Mouse (Mus musculus) neural tube, embryonic 15.5 days (tissue): Measurements from ENCODE around the gene Il31. TPM values are rescaled to one million over a fixed set of nuclear protein-coding genes. Genes with fewer than 3 reads are reported as not detected.

Experiments
- ATAC-seq: fragments of 200-750 bp; cut with Nextera tagmentation; 2 replicates; pipeline ENCODE4 v1.8.0; 2017; ENCODE audit warnings: mild to moderate bottlenecking, moderate TSS enrichment, moderate library complexity; ENCODE audit not compliant: low FRiP score
- H3K27ac ChIP-seq: fragments of 300-500 bp; sonication (generic); replicated peaks from 2 replicates; pipeline ENCODE4 v1.5.1; 2015; ENCODE audit warnings: mild to moderate bottlenecking, inconsistent platforms
- H3K27me3 ChIP-seq: fragments of 300-500 bp; sonication (generic); replicated peaks from 2 replicates; pipeline ENCODE4 v1.6.1; 2015; ENCODE audit warnings: inconsistent platforms
- H3K36me3 ChIP-seq: fragments of 300-500 bp; sonication (generic); 2 replicates; pipeline ENCODE4 v1.6.1; 2015; ENCODE audit warnings: inconsistent platforms
- H3K4me1 ChIP-seq: fragments of 300-500 bp; sonication (generic); 2 replicates; pipeline ENCODE4 v1.6.1; 2015; ENCODE audit warnings: inconsistent platforms
- H3K4me2 ChIP-seq: fragments of 300-500 bp; sonication (generic); 2 replicates; pipeline ENCODE4 v1.6.1; 2015; ENCODE audit warnings: inconsistent platforms, mild to moderate bottlenecking, moderate library complexity
- H3K4me3 ChIP-seq: fragments of 300-500 bp; sonication (generic); replicated peaks from 2 replicates; pipeline ENCODE4 v1.5.1; 2015; ENCODE audit warnings: mild to moderate bottlenecking, inconsistent platforms
- H3K9ac ChIP-seq: fragments of 300-500 bp; sonication (generic); replicated peaks from 2 replicates; pipeline ENCODE4 v1.6.1; 2015; ENCODE audit warnings: mild to moderate bottlenecking, inconsistent platforms
- H3K9me3 ChIP-seq: fragments of 300-500 bp; sonication (generic); replicated peaks from 2 replicates; pipeline ENCODE4 v1.6.1; 2016; ENCODE audit warnings: inconsistent platforms
- WGBS: fragments of 180-500 bp; shearing (Covaris S2); methylation state at CpG from one replicate; pipeline ENCODE4 v1.1.7; 2015; ENCODE audit warnings: mixed read lengths; 5-methylcytosine and 5-hydroxymethylcytosine counted together
- polyA plus RNA-seq: library from polyadenylated mRNA; unstranded; fragments of >200 nt; fragmentation: Nextera tagmentation; extraction: Ambion mirVana; gene quantifications from 2 replicates; pipeline ENCODE4 v1.2.1, GENCODE M21; 2015

The Il31 gene
- polyA plus RNA-seq: not detected in 2 replicates

DNA sequence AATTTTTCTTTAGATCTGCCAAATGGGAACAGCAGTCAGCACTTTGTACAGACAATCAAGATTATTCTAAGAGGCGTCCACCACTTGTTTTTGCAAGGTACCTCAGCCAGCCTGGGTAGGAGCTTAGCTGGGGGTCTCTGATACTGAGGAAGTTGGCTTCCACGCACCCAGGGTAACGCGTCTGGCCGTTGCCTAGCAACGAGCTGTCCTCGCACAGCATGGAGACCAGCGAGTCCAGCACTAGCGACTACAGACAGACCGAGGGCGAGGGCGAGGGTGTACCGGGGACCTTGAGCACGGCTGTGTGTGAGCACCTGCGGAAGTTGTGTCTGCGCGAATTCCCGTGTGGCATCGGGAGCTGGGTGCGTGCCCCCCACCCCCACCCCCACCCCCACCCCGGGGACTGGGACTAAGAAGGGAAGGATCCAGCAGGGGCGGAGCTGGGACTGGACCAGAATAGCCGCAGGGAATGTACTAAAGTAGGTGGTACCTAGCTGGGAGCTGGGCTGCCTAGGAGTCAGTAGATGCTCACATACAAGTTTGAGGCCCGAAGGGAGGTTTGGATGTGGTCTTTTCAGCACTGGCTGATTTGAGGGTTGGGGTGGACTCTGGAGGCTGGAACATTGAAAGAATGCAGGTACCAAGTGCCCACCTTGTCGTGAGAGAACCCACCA lies at the start of gene Il31, which contains the start of gene Lrrc43:
TSS of gene Il31 (minus strand) at position 378 of the 674 bp plus-strand sequence.
TSS of gene Lrrc43 (plus strand) at position 194 of the 674 bp plus-strand sequence.
- no peak for ATAC-seq
- H3K9ac ChIP-seq: no peak within 1 kb of the TSS; the same call in 1 of the 2 replicates

DNA sequence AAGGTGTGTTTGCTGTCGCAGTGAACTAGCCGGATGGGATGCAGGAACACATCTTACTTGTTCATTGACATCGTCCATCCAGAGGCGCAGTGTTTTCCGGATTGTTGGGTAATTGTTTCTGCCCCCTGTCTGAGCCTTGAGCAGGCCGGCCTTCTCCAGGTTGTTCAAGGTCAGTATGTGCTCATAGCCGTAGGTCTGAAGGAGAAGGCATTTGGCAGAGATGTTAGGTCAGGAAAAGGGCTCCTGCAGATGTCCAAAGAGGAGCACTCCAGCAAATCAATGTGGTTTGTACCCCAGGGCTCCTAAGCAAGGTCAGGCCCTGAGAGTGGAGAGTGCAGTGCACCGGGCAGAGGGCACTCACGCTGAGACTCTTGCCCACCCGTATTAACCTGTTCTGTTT lies 44.5 kb upstream of the Il31 start:
- Histone ChIP-seq H3K27ac (no peak overlapping the region), H3K4me1 (no peaks in the 10 kb centered on the region), H3K9ac (no peak overlapping the region), H3K4me2 (no peak overlapping the region), H3K4me3 (no peak overlapping the region), H3K36me3 (peaks cover 82% of the 10 kb centered on the region), H3K27me3 (no peaks in the 10 kb centered on the region), H3K9me3 (no peaks in the 10 kb centered on the region)
- ATAC-seq: no peak
- WGBS: 95% methylated on average over 10 of the region's 10 CpGs

More for the DNA sequence above, at the start of gene Il31, which contains the start of gene Lrrc43:
- H3K4me1 ChIP-seq: peaks cover 12% of the 10 kb centered on the region
- peak within 1 kb of the TSS; percentile 60 for H3K4me2 ChIP-seq
- 7% methylated on average over 25 of the region's 25 CpGs for WGBS
- no peaks in the 10 kb centered on the region for H3K9me3 ChIP-seq
- no peak within 1 kb of the TSS for H3K27ac ChIP-seq
- H3K4me3 ChIP-seq: peak within 1 kb of the TSS; percentile 28
- H3K27me3 ChIP-seq: 0 out of 2 replicates have a peak, but pooled peaks cover 7% of the 10 kb centered on the region
- no peaks in the 10 kb centered on the region for H3K36me3 ChIP-seq

- H3K27me3 ChIP-seq: no peaks in the 10 kb centered on the region
- H3K9me3 ChIP-seq: no peaks in the 10 kb centered on the region
- WGBS: 88% methylated on average over 8 of the region's 8 CpGs
- no peak overlapping the region for H3K27ac ChIP-seq
- no peak for ATAC-seq
- H3K9ac ChIP-seq: no peak overlapping the region
- H3K4me1 ChIP-seq: no peaks in the 10 kb centered on the region
- no peak overlapping the region for H3K4me2 ChIP-seq
- peaks cover 75% of the 10 kb centered on the region for H3K36me3 ChIP-seq
- H3K4me3 ChIP-seq: no peak overlapping the region
These were observed 40.8 kb upstream of the Il31 start for GRCm38 (mm10) chr5:123530056-123530455.

DNA sequence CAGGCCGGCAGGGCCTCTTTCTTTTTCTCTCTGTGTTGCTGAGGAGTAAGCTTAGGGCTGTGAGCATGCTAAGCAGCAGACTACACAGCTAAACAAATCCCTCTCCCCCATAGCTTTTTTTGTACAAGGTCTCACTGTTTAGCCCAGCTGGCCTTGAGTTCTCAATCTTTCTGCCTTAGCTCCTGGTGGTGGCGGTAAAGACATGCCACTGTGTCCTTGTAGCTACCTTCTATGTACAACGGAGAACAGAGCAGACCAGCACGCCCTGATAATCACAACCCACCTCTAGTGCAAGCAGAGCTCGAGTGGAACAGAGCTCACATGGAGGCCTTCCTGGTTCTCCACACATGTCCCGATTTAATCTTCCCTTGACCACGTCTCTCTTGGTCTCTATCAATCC lies 39.4 kb upstream of the Il31 start:
- H3K36me3 ChIP-seq: peaks cover 63% of the 10 kb centered on the region

GRCm38 (mm10) chr5:123525916-123526495 lies 36.7 kb upstream of the Il31 start:
- ATAC-seq: no peak
- H3K27me3 ChIP-seq: no peaks in the 10 kb centered on the region
- no peak overlapping the region for H3K4me3 ChIP-seq
- H3K9ac ChIP-seq: no peak overlapping the region
- WGBS: 90% methylated on average over 9 of the region's 9 CpGs
- no peak overlapping the region for H3K27ac ChIP-seq
- H3K36me3 ChIP-seq: peaks cover 37% of the 10 kb centered on the region
- H3K4me2 ChIP-seq: no peak overlapping the region
- peaks cover 27% of the 10 kb centered on the region for H3K4me1 ChIP-seq
- no peaks in the 10 kb centered on the region for H3K9me3 ChIP-seq

More for the DNA sequence above, 39.4 kb upstream of the Il31 start:
- no peak overlapping the region for H3K9ac ChIP-seq
- H3K4me1 ChIP-seq: peaks cover 7% of the 10 kb centered on the region
- H3K9me3 ChIP-seq: no peaks in the 10 kb centered on the region
- WGBS: 81% methylated on average over 7 of the region's 7 CpGs
- H3K4me3 ChIP-seq: no peak overlapping the region
- no peaks in the 10 kb centered on the region for H3K27me3 ChIP-seq
- no peak overlapping the region for H3K4me2 ChIP-seq
- no peak overlapping the region for H3K27ac ChIP-seq
- no peak for ATAC-seq

DNA sequence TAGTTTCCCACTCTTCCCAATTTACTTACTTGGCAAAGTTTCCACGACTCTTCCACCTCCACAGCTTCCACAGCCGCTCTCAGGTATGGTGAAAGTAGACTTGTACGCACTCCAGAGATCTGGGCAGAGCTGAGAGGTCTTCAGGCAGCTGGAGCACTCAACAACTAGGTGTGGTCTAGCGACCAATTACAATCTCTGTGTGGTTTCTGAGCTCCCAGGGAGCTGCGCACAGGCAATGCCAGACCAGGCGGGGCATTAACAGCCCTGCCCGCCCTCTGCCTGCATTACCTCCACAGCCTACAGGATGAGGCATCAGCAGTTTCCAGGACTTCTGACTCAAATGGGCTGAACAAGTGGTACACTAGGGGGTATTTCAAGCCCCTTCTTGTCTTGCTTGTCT lies 36.0 kb upstream of the Il31 start, which contains the start of gene Gm49027:
TSS of gene Gm49027 (minus strand) at position 208 of the 400 bp plus-strand sequence.
- no peak for ATAC-seq
- no peaks in the 10 kb centered on the region for H3K27me3 ChIP-seq
- peak within 1 kb of the TSS; percentile 94 for H3K4me2 ChIP-seq
- H3K4me1 ChIP-seq: peaks cover 27% of the 10 kb centered on the region
- peak within 1 kb of the TSS; percentile 58 for H3K9ac ChIP-seq
- H3K9me3 ChIP-seq: no peaks in the 10 kb centered on the region
- 92% methylated on average over 7 of the region's 7 CpGs for WGBS
- H3K36me3 ChIP-seq: peaks cover 29% of the 10 kb centered on the region
- peak within 1 kb of the TSS; percentile 98 for H3K4me3 ChIP-seq
- H3K27ac ChIP-seq: peak within 1 kb of the TSS; percentile 79

DNA sequence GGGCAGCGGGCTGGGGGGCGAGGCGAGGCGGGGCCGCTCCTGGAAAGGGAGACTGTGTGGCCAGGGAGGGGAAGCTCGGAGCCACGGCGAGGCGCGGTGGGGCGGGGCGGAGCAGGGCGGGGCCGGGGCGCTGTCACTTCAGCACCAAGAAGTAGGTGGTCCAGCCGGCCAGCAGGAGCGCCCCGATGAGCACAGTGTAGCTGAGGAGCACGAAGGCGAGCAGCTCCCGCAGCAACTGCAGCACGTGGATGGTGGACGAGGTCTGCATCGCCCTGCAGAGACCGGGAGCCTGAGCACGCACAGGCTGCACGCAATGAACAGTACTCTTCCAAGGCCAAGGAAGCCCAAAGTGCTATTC lies 35.1 kb upstream of the Il31 start:
- Histone ChIP-seq H3K9ac (peak overlapping the region; percentile 58), H3K4me1 (peaks cover 27% of the 10 kb centered on the region), H3K4me2 (peak overlapping the region; percentile 94), H3K27me3 (no peaks in the 10 kb centered on the region), H3K9me3 (no peaks in the 10 kb centered on the region), H3K4me3 (peak overlapping the region; percentile 98), H3K36me3 (peaks cover 25% of the 10 kb centered on the region), H3K27ac (peak overlapping the region; percentile 79)
- WGBS: under 1% methylated on average over 26 of the region's 27 CpGs
- peak; percentile 87 for ATAC-seq

DNA sequence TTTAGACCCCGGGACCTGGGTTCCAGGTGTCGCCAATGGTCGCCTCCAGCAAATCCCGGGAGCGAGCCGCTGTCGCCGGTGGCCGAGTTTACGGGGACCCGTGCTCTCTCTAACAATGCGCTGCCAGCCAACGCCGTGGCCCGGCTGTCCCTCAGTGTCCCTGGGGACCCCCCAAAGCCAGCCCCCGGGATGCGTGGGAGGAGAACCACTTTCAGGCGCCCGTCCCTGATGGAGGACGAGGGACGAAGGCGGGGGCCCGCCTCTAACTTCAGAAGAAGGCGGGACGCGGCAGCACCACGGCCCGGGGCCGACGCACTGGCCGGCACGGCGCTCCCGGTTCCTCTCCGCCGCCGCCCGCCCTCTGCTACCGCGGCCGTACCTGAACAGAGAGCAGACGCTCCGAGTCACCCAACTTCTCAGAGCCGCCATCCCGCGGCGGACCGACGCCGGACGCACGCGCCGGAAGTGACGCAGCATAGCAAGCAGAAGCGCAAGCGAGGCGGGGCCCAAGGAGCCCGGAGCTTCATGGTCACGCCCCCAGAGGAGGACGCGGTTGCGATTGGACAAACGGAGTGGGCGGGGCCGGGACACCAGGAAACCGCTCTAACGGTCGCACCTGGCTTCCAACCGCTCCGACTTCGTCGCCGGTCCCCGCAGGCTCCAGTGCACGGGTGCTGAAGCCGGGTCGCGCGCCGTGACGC lies 34.6 kb upstream of the Il31 start, which contains the start of gene Diablo:
TSS of gene Diablo (minus strand) at position 485 of the 701 bp plus-strand sequence.
- WGBS: under 1% methylated on average over 82 of the region's 82 CpGs

DNA sequence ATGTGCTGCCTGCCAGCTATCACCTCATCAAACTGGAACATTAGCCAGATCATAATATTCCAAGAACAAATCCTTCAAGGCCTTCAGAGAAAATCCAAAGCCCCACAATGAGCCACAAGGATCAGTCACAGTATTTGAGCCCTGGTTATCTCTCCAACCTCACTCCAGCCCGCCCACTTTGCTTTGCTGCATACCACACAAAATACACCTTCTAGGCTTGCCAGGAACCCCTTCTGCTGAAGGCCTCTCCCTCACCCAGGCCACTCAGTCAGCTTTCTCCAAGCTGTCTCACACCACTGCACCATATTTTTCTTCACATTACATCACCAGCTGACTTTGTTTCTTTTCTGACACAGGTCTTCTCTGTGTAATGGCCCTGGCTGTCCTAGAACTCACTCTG lies 32.9 kb upstream of the Il31 start:
- no peak for ATAC-seq
- peaks cover 22% of the 10 kb centered on the region for H3K36me3 ChIP-seq
- H3K4me2 ChIP-seq: no peak overlapping the region
- H3K27me3 ChIP-seq: no peaks in the 10 kb centered on the region
- H3K27ac ChIP-seq: no peak overlapping the region
- no peaks in the 10 kb centered on the region for H3K9me3 ChIP-seq
- 100% methylated on average over 1 of the region's 1 CpGs for WGBS
- no peak overlapping the region for H3K4me3 ChIP-seq
- no peak overlapping the region for H3K9ac ChIP-seq
- H3K4me1 ChIP-seq: peaks cover 27% of the 10 kb centered on the region

More for the DNA sequence above, 34.6 kb upstream of the Il31 start, which contains the start of gene Diablo:
- Histone ChIP-seq H3K9me3 (no peaks in the 10 kb centered on the region), H3K36me3 (peaks cover 20% of the 10 kb centered on the region), H3K27me3 (no peaks in the 10 kb centered on the region), H3K4me1 (peaks cover 27% of the 10 kb centered on the region), H3K27ac (peak within 1 kb of the TSS; percentile 79), H3K4me3 (peak within 1 kb of the TSS; percentile 98), H3K9ac (peak within 1 kb of the TSS; percentile 81), H3K4me2 (peak within 1 kb of the TSS; percentile 94)
- ATAC-seq: peak; percentile 98

DNA sequence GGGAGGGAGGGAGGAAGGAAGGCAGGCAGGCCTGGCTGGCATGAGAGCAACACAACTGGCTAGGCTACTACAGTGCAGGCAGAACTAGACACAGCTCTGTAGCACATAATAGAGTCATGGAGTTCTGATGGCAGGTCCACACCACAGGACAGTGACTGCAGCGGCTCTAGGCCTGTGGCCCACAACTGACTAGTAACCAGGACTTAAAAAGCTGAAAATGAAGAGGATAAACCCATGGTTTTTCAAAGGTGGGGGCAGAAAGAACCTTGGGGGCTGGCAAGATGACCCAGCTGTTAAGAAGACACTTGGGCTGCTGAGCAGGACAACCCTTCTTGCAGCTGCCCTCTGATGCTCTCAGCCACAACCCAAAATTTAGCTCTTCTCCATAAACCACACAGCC lies 32.3 kb upstream of the Il31 start:
- Histone ChIP-seq H3K4me2 (no peak overlapping the region), H3K9ac (no peak overlapping the region), H3K9me3 (no peaks in the 10 kb centered on the region), H3K27ac (no peak overlapping the region), H3K36me3 (peaks cover 24% of the 10 kb centered on the region), H3K27me3 (no peaks in the 10 kb centered on the region), H3K4me3 (no peak overlapping the region), H3K4me1 (peaks cover 27% of the 10 kb centered on the region)
- no peak for ATAC-seq
- WGBS: 88% methylated on average over 1 of the region's 1 CpGs

DNA sequence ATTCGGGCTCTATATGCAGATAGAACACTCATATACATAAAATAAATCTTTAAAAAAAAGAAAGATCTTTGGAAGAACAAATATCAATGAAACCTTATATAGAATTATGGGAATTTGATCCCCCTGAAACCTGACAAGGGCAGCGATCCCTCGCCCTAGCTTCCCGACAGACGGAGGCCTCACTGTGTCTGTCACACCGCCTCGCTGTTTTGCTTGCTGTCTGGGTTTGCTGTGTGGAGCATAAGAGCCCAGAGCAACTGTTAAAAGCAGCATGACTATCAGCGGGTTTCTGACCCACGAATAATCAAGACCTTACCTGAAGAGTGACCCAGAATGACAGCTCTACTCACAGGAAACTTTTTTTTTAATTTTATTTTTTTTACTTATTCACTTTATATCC lies 31.4 kb upstream of the Il31 start:
- peaks cover 33% of the 10 kb centered on the region for H3K36me3 ChIP-seq
- H3K4me2 ChIP-seq: no peak overlapping the region
- no peaks in the 10 kb centered on the region for H3K27me3 ChIP-seq
- no peak for ATAC-seq
- no peaks in the 10 kb centered on the region for H3K9me3 ChIP-seq
- H3K27ac ChIP-seq: no peak overlapping the region
- 87% methylated on average over 9 of the region's 9 CpGs for WGBS
- H3K9ac ChIP-seq: no peak overlapping the region
- H3K4me1 ChIP-seq: peaks cover 27% of the 10 kb centered on the region
- H3K4me3 ChIP-seq: no peak overlapping the region
